Mouse (Mus musculus) retina, embryonic 14.5 days (tissue): Measurements from ENCODE around the gene Gm28360.
"Not testable (repeated sequence)": the region's sequence is repeated elsewhere in the genome, so short reads cannot be mapped to it uniquely, and the experiment has no call there.

Experiments
- DNase-seq: peaks from one replicate; pipeline ENCODE4 v3.0.0-alpha.2; 2015; ENCODE audit warnings: low spot score

The Gm28360 gene

DNA sequence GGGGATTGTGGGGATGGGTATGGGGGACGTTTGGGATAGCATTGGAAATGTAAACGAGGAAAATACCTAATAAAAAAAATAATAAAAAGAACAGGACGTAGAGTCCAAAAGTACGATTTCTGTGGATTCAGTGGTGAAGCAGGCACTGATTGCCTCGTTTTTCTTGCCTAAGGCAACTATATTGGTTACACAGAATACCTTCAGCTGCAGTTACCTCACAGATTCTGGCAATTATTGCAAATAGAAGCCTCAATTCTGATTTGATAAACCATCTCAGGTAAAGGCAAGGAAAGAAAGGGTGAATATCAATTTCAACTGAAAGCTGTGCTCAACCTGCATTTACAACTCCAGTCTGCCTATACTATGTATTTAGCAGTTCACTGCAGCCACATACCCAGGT lies at the start of gene Gm28360:
Gene Gm28360, plus strand, starts transcription at position 301 of the 400 bp plus-strand sequence.
- DNase-seq: not testable (repeated sequence)

DNA sequence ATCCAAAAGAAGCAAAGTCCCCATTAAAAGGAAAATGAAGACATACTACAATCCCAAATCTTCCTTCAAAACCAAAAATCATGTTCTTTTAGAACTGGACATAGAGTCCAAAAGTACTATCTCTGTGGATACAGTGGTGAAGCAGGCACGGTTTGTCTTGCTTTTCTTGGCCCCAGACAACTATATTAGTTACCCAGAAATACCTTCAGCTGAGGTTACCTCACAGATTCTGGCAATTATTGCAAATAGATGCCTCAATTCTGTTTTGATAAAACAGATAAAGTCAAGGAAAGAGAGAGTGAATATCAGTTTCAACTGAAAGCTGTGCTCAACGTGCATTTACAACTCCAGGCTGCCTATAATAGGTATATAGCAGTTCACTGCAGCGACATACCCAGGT lies 49.0 kb upstream of the Gm28360 start, which contains the start of gene B020011L13Rik:
Gene B020011L13Rik, plus strand, starts transcription at position 301 of the 400 bp plus-strand sequence.
- DNase-seq: not testable (repeated sequence)

DNA sequence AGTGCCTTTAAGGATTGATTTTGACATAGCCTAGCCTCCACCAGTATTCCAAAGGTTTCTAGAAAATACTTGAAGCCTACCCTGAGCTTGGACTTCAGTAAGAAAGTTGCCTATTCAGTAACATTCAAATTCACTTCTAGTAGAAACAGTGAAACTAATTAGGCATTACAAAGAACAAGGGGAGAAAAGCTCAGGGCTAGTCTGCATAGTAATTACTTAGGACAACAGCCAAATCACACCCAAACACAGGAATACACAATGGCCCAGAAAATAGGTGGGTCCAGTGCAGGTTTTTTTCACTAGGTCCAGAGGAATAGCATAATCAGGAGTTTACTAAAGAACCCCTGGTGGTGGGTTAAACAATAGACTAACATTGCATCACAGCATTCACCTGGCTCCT lies 13.6 kb upstream of the Gm28360 start:
- not testable (repeated sequence) for DNase-seq

DNA sequence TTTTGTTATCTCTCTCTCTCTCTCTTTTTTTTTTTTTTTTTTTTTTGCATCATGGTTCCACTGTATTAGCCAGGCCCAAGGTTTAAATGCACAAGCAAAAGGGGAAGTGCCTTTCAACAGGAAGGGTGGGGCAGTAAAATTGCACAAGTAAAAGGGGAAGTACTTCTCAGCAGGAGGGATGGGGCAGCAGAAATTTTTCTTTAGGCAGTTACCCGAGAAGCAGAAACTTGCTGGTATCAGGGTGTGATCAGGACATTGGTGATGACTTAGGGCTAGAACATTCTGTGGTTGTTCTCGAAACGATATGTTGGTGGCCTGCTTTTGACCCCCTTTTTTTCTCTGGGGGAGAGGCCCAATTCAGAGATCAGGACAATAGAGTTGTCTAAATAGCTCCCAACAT lies 21.8 kb downstream of the Gm28360 start:
- not testable (repeated sequence) for DNase-seq
